Mouse (Mus musculus): ENCODE data around the gene Asic2.

DNA sequence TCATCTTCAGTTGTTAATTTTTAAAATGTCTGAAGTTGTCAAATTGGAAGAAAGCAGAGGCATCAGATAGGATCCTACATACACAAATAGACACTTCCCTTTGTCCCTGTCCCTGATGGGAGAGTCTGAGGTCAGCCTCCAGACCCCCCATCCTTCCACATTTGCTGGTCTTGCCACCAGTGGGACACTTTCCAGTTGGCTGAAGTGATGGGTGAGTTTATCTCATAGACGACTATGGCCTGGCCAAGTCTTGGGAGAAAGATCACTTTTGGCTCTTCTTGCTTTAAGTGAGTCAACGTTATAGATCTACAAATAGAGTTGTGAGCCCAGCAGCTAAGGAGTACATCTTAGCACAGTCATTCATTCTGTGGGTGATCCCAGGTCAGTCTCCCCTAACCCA, 1090.2 kb downstream of the Asic2 start:
- TF ChIP-seq EP300 (IDR thresholded peaks at IDR 0.05; ENCODE audit: low read depth) (no peak), CTCF (IDR thresholded peaks at IDR 0.05; ENCODE audit: low read depth) (no peak)
